Mouse (Mus musculus) forebrain, embryonic 14.5 days (tissue): ENCODE measurements at regions not wholly inside any gene's neighbourhood (a gene's known extent, or its start where the extent isn't known, plus 50 kb on each side); places are given as distances from the start of the nearest gene placed in this dataset.

Experiments
- ATAC-seq: fragments of 200-750 bp; cut with Nextera tagmentation; 2 replicates; pipeline ENCODE4 v1.8.0; 2017; ENCODE audit warnings: mild to moderate bottlenecking, moderate library complexity
- DNase-seq: peaks from one replicate; pipeline ENCODE4 v3.0.0-alpha.2; 2015; ENCODE audit warnings: low spot score
- H3K27ac ChIP-seq: fragments of 300-500 bp; sonication (generic); 2 replicates; pipeline ENCODE4 v1.5.1; 2014; ENCODE audit warnings: low read depth, mild to moderate bottlenecking, control low read depth, low read length, moderate library complexity
- H3K27me3 ChIP-seq: fragments of 300-500 bp; sonication (generic); replicated peaks from 2 replicates; pipeline ENCODE4 v1.6.1; 2014; ENCODE audit warnings: low read length, control low read depth, mixed read lengths; ENCODE audit not compliant: control insufficient read depth, insufficient read depth
- H3K36me3 ChIP-seq: fragments of 300-500 bp; sonication (generic); 2 replicates; pipeline ENCODE4 v1.6.1; 2014; ENCODE audit warnings: low read length, control low read depth; ENCODE audit not compliant: control insufficient read depth, insufficient read depth
- H3K4me1 ChIP-seq: fragments of 300-500 bp; sonication (generic); 2 replicates; pipeline ENCODE4 v1.6.1; 2014; ENCODE audit warnings: antibody characterized with exemption, low read length, control low read depth; ENCODE audit not compliant: control insufficient read depth, insufficient read depth
- H3K4me2 ChIP-seq: fragments of 300-500 bp; sonication (generic); 2 replicates; pipeline ENCODE4 v1.6.1; 2014; ENCODE audit warnings: mild to moderate bottlenecking, control low read depth, low read length
- H3K4me3 ChIP-seq: fragments of 300-500 bp; sonication (generic); 2 replicates; pipeline ENCODE4 v1.5.1; 2014; ENCODE audit warnings: low read depth, low read length, control low read depth
- H3K9ac ChIP-seq: fragments of 300-500 bp; sonication (generic); 2 replicates; pipeline ENCODE4 v1.6.1; 2014; ENCODE audit warnings: mild to moderate bottlenecking, low read length, control low read depth, moderate library complexity
- H3K9me3 ChIP-seq: fragments of 300-500 bp; sonication (generic); replicated peaks from 2 replicates; pipeline ENCODE4 v1.6.1; 2016; ENCODE audit warnings: low read length, control low read depth, mixed read lengths; ENCODE audit not compliant: control insufficient read depth
- WGBS: fragments of 180-500 bp; shearing (Covaris S2); extraction: QIAGEN DNeasy Blood & Tissue Kit; methylation state at CpG from one replicate; pipeline ENCODE4 v1.1.7; 2014; 5-methylcytosine and 5-hydroxymethylcytosine counted together

GRCm38 (mm10) chr13:85398834-85399233 lies 109.9 kb upstream of the Rasa1 start:
- H3K9me3 ChIP-seq, result no peaks in the 10 kb centered on the region
- 72% methylated on average over 5 of the region's 5 CpGs for WGBS

GRCm38 (mm10) chr13:85376338-85376998 lies 87.5 kb upstream of the Rasa1 start:
- ATAC-seq (no peak), DNase-seq (no peak)
- WGBS, result 83% methylated on average over 3 of the region's 3 CpGs

More at GRCm38 (mm10) chr13:85398834-85399233, 109.9 kb upstream of the Rasa1 start:
- Histone ChIP-seq H3K27ac (no peak overlapping the region), H3K9ac (no peak overlapping the region), H3K4me1 (no peaks in the 10 kb centered on the region), H3K4me2 (no peak overlapping the region), H3K27me3 (no peaks in the 10 kb centered on the region), H3K36me3 (no peaks in the 10 kb centered on the region), H3K4me3 (no peak overlapping the region)
- DNase-seq, result no peak
- ATAC-seq, result no peak

GRCm38 (mm10) chr13:85359621-85360020 lies 70.7 kb upstream of the Rasa1 start:
- Histone ChIP-seq H3K27ac (no peak overlapping the region), H3K9ac (no peak overlapping the region), H3K4me2 (no peak overlapping the region), H3K36me3 (no peaks in the 10 kb centered on the region), H3K27me3 (no peaks in the 10 kb centered on the region), H3K4me3 (no peak overlapping the region), H3K9me3 (no peaks in the 10 kb centered on the region), H3K4me1 (no peaks in the 10 kb centered on the region)
- 74% methylated on average over 2 of the region's 2 CpGs for WGBS
- no peak for ATAC-seq
- no peak for DNase-seq

More at GRCm38 (mm10) chr13:85376338-85376998, 87.5 kb upstream of the Rasa1 start:
- H3K27ac ChIP-seq, result no peak overlapping the region
- no peaks in the 10 kb centered on the region for H3K27me3 ChIP-seq
- no peaks in the 10 kb centered on the region for H3K4me1 ChIP-seq
- no peak overlapping the region for H3K9ac ChIP-seq
- H3K36me3 ChIP-seq, result no peaks in the 10 kb centered on the region
- H3K4me3 ChIP-seq, result no peak overlapping the region
- no peaks in the 10 kb centered on the region for H3K9me3 ChIP-seq
- no peak overlapping the region for H3K4me2 ChIP-seq

- Histone ChIP-seq H3K4me2 (no peak overlapping the region), H3K9ac (no peak overlapping the region), H3K4me1 (no peaks in the 10 kb centered on the region), H3K36me3 (no peaks in the 10 kb centered on the region), H3K9me3 (no peaks in the 10 kb centered on the region), H3K4me3 (no peak overlapping the region), H3K27me3 (no peaks in the 10 kb centered on the region), H3K27ac (no peak overlapping the region)
- WGBS, result 94% methylated on average over 6 of the region's 6 CpGs
- no peak for ATAC-seq
- no peak for DNase-seq
Observed at GRCm38 (mm10) chr13:85359143-85359542, 70.2 kb upstream of the Rasa1 start.

GRCm38 (mm10) chr13:85352061-85352460 lies 63.1 kb upstream of the Rasa1 start:
- H3K4me2 ChIP-seq, result no peak overlapping the region
- H3K27me3 ChIP-seq, result no peaks in the 10 kb centered on the region
- no peaks in the 10 kb centered on the region for H3K4me1 ChIP-seq
- H3K36me3 ChIP-seq, result no peaks in the 10 kb centered on the region
- H3K27ac ChIP-seq, result no peak overlapping the region
- DNase-seq (no peak), ATAC-seq (no peak)
- WGBS, result 78% methylated on average over 3 of the region's 3 CpGs
- H3K9ac ChIP-seq, result no peak overlapping the region
- no peaks in the 10 kb centered on the region for H3K9me3 ChIP-seq
- H3K4me3 ChIP-seq, result no peak overlapping the region
